Mouse (Mus musculus) spleen, adult 2 months (tissue): ENCODE measurements around the gene Zfp408. TPM values are rescaled to one million over a fixed set of nuclear protein-coding genes. Genes with fewer than 3 reads are reported as not detected.

ENCODE experiments used
- DNase-seq, 2 experiments: peaks; one replicate each; pipeline versions ENCODE4 v3.0.0 to v3.0.0-alpha.2; 2012 to 2021; ENCODE audit warnings: low spot score in 2 of 2, low read depth in 1 of 2
- H3K27ac ChIP-seq: fragments of 200-500 bp; 2 replicates; pipeline ENCODE4 v1.5.1; 2012; ENCODE audit warnings: low read length, inconsistent platforms; ENCODE audit not compliant: insufficient read depth
- H3K27me3 ChIP-seq: fragments of 200-500 bp; 2 replicates; pipeline ENCODE4 v1.6.1; 2012; ENCODE audit warnings: mild to moderate bottlenecking, moderate library complexity, low read length, inconsistent platforms; ENCODE audit not compliant: control insufficient read depth, insufficient read depth
- H3K36me3 ChIP-seq: fragments of 200-500 bp; 2 replicates; pipeline ENCODE4 v1.6.1; 2012; ENCODE audit warnings: mild to moderate bottlenecking, low read length, inconsistent platforms; ENCODE audit not compliant: control insufficient read depth, insufficient read depth
- H3K4me1 ChIP-seq: fragments of 200-500 bp; 2 replicates; pipeline ENCODE4 v1.6.1; 2011; ENCODE audit warnings: inconsistent platforms; ENCODE audit not compliant: control insufficient read depth, insufficient read depth, insufficient read length
- H3K4me3 ChIP-seq: fragments of 200-500 bp; 2 replicates; pipeline ENCODE4 v1.5.1; 2011; ENCODE audit warnings: mild to moderate bottlenecking, inconsistent platforms; ENCODE audit not compliant: insufficient read depth, insufficient read length; ENCODE audit errors: extremely low read depth
- CTCF ChIP-seq: fragments of 200-500 bp; IDR thresholded peaks from 2 replicates; pipeline ENCODE4 v1.5.1; 2011; ENCODE audit warnings: mild to moderate bottlenecking, inconsistent platforms; ENCODE audit not compliant: insufficient read depth, insufficient read length, insufficient replicate concordance; ENCODE audit errors: extremely low read depth
- POLR2A ChIP-seq: fragments of 200-500 bp; IDR thresholded peaks from 2 replicates; pipeline ENCODE4 v1.6.1; 2011; ENCODE audit warnings: low read depth, low read length, inconsistent platforms
- WGBS: fragments of 180-500 bp; shearing (Covaris S2); methylation state at CpG from one replicate; pipeline ENCODE4 v1.1.7; 2018; 5-methylcytosine and 5-hydroxymethylcytosine counted together
- polyA plus RNA-seq: library from polyadenylated mRNA; depleted of rRNA; stranded (reverse); fragments of >200 nt; gene quantifications from 2 replicates; pipeline ENCODE4 v1.2.3, GENCODE M21; 2012

Zfp408 gene
- polyA plus RNA-seq, 1 experiment = 13.3 TPM

GRCm38 (mm10) chr2:91667747-91668146 lies 18.2 kb upstream of the Zfp408 start:
- H3K4me3 ChIP-seq = no peak overlapping the region
- no peaks in the 10 kb centered on the region for H3K27me3 ChIP-seq
- H3K36me3 ChIP-seq = peaks cover 55% of the 10 kb centered on the region
- no peaks in the 10 kb centered on the region for H3K4me1 ChIP-seq
- 90% methylated on average over 2 of the region's 2 CpGs for WGBS
- TF ChIP-seq CTCF = no peak
- TF ChIP-seq POLR2A = no peak
- H3K27ac ChIP-seq = no peak overlapping the region
- no peak for DNase-seq

- Histone ChIP-seq H3K36me3 (peaks cover 61% of the 10 kb centered on the region), H3K27me3 (no peaks in the 10 kb centered on the region), H3K4me1 (no peaks in the 10 kb centered on the region), H3K27ac (no peak overlapping the region), H3K4me3 (no peak overlapping the region)
- TF ChIP-seq CTCF (no peak), POLR2A (no peak)
- 95% methylated on average over 6 of the region's 6 CpGs for WGBS
- DNase-seq = no peak
Measured at GRCm38 (mm10) chr2:91666386-91666910, 16.9 kb upstream of the Zfp408 start.

GRCm38 (mm10) chr2:91664780-91665179 lies 15.2 kb upstream of the Zfp408 start:
- TF ChIP-seq CTCF (no peak), POLR2A (no peak)
- Histone ChIP-seq H3K4me3 (no peak overlapping the region), H3K36me3 (peaks cover 55% of the 10 kb centered on the region)

GRCm38 (mm10) chr2:91660981-91661380 lies 11.4 kb upstream of the Zfp408 start:
- 92% methylated on average over 6 of the region's 6 CpGs for WGBS
- Histone ChIP-seq H3K36me3 (peaks cover 49% of the 10 kb centered on the region), H3K4me1 (no peaks in the 10 kb centered on the region), H3K27ac (no peak overlapping the region), H3K27me3 (no peaks in the 10 kb centered on the region), H3K4me3 (no peak overlapping the region)
- DNase-seq = no peak
- no peak for TF ChIP-seq POLR2A
- no peak for TF ChIP-seq CTCF

More at GRCm38 (mm10) chr2:91664780-91665179, 15.2 kb upstream of the Zfp408 start:
- DNase-seq = no peak
- Histone ChIP-seq H3K4me1 (no peaks in the 10 kb centered on the region), H3K27me3 (no peaks in the 10 kb centered on the region), H3K27ac (no peak overlapping the region)

- Histone ChIP-seq H3K36me3 (peaks cover 54% of the 10 kb centered on the region), H3K27me3 (no peaks in the 10 kb centered on the region), H3K27ac (no peak overlapping the region), H3K4me1 (no peaks in the 10 kb centered on the region), H3K4me3 (no peak overlapping the region)
- no peak for DNase-seq
- WGBS = 96% methylated on average over 8 of the region's 8 CpGs
- TF ChIP-seq CTCF = no peak
- TF ChIP-seq POLR2A = no peak
Measured at GRCm38 (mm10) chr2:91659657-91660056, 10.1 kb upstream of the Zfp408 start.

GRCm38 (mm10) chr2:91656774-91657173 lies 7.2 kb upstream of the Zfp408 start:
- Histone ChIP-seq H3K4me1 (no peaks in the 10 kb centered on the region), H3K27me3 (no peaks in the 10 kb centered on the region), H3K27ac (no peak overlapping the region), H3K4me3 (no peak overlapping the region), H3K36me3 (peaks cover 42% of the 10 kb centered on the region)
- 88% methylated on average over 8 of the region's 8 CpGs for WGBS
- TF ChIP-seq CTCF (no peak), POLR2A (no peak)
- no peak for DNase-seq

GRCm38 (mm10) chr2:91655827-91656226 lies 6.2 kb upstream of the Zfp408 start:
- no peak for TF ChIP-seq CTCF
- TF ChIP-seq POLR2A = no peak
- Histone ChIP-seq H3K27me3 (no peaks in the 10 kb centered on the region), H3K36me3 (peaks cover 36% of the 10 kb centered on the region), H3K27ac (no peak overlapping the region), H3K4me3 (no peak overlapping the region), H3K4me1 (peaks cover 2% of the 10 kb centered on the region; the same call in 1 of the 2 replicates)
- no peak for DNase-seq
- 85% methylated on average over 6 of the region's 6 CpGs for WGBS

- no peak for DNase-seq
- Histone ChIP-seq H3K36me3 (peaks cover 36% of the 10 kb centered on the region), H3K27ac (no peak overlapping the region), H3K4me1 (peaks cover 2% of the 10 kb centered on the region; the same call in 1 of the 2 replicates), H3K4me3 (no peak overlapping the region), H3K27me3 (no peaks in the 10 kb centered on the region)
- WGBS = 96% methylated on average over 5 of the region's 5 CpGs
- no peak for TF ChIP-seq CTCF
- TF ChIP-seq POLR2A = no peak
Measured at GRCm38 (mm10) chr2:91655388-91655787, 5.8 kb upstream of the Zfp408 start.
